Mouse (Mus musculus): ENCODE data around the gene Baz2b.

Baz2b gene

DNA sequence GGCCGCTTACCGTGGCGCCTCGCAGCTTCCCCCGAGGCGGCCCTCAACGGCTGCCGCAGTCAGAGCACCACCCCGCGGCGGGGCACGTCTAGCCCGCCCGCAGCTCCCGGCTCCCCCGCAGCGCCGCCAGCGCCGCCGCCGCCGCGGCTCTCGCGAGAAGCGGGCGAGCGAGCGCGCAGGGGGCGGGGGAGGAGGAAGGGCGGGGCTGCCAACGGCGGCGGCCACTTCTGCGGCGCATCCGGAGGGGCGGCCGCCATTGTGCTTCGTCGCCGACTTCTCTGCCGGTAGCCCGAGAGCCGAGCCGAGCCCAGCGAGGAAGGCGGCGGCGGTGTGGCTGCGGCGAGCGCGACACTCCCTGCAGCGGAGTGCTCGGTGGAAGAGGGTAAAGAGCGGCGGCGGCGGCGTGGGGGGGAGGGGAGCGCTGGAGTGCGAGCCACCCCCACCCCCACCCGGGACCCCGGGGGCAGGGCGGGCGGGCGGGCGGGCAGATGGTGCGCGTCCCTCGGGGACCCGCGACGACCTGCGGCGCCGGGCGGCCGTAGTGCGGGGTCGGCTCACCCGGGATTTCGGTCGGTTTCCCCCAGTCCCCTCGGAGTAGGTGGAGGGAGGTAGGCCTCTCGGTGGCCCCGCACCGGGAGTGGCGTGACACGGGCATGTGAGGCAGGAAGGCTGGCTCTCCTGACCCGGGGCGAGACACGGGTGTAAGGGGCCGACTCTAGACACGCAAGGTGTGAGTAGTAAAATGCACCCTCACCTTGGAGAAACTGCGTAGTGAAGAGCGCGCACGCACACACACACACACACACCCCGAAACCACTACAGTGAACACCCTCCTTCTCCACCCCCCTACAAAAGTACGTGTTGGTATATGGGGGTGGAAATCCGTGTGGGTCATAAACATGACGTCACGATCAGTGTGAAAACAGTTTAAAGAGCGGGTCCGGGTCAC lies at the start of gene Baz2b, which contains the start of gene March7:
TSS of gene Baz2b (minus strand) at position 137 of the 949 bp plus-strand sequence.
TSS of gene March7 (plus strand) at position 185 of the 949 bp plus-strand sequence.
- DNase-seq: peak; percentile 84 to 89

DNA sequence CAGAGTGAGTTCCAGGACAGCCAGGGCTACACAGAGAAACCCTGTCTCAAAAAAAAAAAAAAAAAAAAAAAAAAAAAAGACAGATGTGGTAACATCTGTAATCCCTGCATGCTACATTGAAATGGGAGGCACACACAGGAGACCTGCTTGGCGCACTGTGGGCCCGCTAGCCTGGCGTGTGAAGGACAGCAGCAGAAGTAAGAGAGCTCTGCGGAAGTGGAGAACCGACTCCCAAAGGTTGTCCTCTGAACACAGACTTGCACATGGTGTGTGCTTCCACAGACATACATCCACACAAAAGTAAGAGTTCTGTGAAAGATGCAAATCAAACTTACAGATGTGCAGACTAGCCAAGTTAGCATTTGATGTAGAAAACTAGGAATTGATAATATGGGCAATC lies 49.5 kb upstream of the Baz2b start:
- DNase-seq: no peak

DNA sequence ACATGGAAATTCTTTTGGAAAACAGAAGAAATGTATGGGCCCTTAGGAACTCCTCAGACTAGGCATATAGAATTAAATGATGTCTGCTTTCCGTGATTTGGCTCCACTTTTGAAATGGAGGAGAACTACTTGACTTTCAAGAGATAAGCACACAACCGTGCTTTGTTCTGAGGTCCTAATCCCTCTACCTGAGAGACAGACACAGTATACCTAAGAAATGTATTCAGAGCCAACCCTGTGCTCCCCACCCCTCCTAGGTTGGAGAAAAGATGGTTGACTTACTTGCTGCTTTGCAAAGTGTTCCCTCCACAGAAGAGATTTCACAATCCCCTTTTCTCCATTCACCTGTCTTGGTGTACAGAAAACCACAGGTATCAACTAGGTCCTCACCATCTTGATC lies 47.1 kb upstream of the Baz2b start:
- no peak for DNase-seq

DNA sequence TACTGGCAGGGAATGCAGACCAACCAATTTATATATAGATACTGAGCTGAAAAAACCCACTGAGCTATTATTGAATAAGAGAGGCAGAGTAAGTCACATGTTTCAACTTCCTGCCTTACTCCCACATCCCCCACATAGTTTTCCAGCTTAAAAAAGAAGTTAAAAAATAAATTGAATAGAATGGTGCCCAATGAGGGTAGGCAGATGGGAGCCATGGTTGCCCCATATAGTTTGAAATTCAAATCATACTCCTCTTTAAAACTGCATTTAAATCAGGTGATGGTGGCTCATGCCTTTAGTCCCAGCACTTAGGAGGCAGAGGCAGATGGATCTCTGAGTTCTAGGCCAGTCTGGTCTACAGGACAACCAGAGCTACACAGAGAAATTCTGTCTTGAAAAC lies 43.9 kb upstream of the Baz2b start:
- no peak for DNase-seq

DNA sequence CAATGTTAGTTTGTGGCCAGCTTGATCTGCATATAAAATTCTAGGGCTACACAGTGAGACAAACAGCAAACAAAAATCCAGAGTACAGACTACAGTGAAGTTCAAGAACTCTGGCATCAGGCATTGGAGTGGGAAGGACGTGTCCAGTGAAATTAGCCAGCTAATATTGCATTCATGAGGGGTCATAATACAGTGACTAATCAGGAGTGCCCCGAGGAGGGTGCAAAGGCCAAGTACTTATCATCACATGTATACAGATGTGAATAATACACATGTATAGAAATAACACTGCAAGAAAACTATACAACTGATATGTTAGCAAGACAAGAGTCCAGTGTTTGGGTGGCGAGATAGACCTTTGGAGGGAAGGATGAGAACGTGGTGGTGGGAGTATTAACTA lies 43.1 kb upstream of the Baz2b start:
- DNase-seq: no peak

DNA sequence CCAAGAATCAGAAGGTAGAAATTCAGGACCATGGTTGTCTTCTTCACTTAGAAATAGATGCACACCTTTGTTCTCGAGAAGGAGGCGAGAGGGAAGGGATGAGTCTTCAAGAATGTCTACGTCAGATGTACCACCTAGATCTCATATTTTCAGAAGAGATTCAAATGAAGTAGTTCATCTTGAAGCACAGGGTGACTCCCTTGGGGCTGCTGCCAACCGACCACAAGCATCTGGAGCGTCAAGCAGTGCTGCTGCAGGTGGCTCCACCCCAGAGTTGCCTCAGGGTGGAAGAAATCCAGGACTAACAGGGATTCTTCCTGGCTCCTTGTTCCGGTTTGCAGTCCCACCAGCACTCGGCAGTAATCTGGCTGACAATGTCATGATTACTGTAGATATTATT lies 24.9 kb upstream of the Baz2b start:
- no peak for DNase-seq

DNA sequence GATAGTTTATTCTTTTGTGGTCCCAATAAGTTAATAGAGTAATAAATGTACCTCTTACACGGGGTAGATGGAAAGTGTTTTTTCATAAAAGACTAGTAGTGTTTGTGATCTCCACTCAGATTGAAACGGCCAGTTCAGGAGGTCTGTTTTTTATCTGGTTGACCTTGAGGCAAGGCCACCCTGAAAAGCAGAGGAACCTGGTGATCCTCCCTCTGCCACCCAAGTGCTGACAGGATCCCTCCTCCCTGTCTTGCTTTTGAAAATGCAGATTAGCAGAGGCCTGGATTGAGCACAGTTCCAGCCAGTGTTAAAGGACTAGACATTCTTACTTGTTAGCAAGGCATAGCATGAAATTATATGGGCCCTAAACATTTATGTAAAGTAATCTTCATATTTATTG lies 23.5 kb upstream of the Baz2b start:
- DNase-seq: no peak

DNA sequence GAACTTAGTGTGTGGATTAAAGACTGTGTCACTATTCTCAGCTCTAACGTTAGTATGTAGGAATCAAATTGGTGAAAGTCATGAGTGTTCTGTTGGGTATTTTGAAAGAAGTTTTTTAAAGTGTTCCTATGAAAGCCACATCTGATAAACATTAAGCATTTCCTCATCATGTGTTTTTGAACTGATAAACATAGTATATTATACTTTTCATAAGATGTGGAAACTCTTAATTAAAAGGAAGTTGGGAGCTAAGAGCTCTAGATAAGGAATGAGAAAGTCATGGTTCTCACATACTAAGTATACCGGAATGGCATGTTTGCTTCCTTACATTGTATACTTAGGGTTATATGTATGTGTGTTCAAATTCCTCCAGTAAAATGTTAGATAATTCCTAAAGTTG lies 20.7 kb upstream of the Baz2b start:
- no peak for DNase-seq

DNA sequence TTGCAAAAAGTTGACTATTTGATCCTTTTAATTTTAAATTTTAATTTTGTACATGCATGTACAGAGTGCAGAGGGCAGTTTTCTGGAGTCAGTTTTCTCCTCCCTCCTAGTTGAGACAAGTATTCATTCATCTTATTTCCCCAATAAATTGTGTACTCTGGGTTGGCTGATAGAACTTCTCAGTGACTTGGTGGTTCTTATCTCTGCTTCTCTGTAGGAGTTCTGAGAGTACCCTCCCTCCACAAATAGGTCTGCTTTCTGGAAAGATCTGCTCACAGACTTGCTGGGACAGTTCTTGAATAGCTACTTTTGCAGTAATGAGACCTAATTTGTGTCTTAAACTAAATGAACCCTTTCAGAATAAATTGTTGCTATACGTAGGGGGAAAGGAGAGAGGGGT lies 18.8 kb upstream of the Baz2b start:
- no peak for DNase-seq

DNA sequence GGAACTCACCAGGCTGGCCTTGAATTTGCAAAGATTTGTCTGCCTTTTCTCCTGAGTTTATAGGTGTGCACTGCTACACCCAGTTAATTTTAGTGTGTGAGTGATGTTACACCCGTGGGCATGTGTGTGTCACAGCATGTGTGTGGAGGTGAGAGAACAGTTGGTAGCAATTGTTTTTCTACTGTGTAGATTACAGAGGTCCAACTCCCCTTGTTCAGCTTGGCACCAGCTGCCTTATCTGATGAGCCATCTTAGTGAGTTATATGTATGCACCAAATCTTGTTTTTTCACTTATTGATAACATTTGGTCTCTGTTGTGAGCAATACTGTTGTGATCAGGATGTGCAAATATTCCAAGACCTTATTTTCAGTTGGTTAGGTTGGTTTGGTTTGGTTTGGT lies 13.8 kb upstream of the Baz2b start:
- DNase-seq: no peak

DNA sequence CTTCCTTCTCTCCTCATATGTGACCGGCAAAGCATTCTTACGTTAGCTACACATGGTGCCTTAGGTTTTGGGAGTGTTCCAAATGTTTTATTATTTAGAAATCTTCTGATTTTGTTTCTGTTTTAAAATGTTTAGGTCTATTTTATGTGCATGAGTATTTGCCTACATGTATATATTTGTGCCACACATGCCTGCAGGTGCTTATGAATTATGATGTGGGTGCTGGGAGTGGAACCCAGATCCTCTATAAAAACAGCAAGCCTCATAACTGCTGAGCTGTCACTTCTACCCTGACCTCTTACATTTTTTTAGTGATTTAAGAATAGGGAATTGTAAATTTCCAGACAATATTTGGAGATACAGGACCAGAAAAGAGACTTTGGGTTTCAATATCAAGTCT lies 12.3 kb upstream of the Baz2b start:
- DNase-seq: no peak

DNA sequence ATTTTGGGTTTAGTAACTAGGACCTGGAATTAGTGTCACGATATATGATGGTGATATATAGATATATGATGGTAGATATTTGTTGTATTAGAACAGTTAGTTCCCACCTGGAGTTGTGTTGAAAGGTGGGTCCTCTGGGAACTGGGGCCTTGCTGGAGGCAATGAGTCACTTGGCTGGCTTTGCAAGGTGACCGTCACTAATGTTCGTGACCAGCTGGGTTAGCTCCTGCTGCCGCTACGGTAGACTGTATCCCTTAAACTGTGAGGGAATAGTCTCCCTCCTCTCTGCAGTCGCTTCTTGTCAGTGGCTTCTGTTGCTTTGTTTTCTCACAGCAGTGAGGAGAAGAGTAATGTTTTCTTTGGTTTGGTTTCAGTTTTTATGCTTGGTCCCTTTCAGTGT lies 11.6 kb upstream of the Baz2b start:
- no peak for DNase-seq

DNA sequence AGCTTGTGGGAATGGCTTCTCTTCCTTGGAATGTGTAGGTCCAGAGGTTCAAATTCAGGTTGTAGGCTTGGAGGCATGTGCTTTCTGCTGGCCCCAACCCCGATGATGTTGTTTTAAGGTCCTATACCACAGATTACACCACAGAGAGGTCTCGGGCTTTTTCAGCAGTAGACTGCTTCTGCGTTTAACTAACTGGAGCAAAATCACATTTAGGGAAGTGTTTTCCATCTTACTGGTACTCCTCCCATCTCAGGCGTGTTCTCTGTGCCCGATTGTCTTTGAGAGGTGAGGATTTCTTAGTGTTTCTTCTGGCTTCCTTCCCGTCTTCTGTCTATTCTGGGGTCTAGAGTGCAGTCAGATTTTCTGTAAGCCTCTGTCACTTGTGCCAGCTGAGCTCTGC lies 8.0 kb upstream of the Baz2b start:
- no peak for DNase-seq

DNA sequence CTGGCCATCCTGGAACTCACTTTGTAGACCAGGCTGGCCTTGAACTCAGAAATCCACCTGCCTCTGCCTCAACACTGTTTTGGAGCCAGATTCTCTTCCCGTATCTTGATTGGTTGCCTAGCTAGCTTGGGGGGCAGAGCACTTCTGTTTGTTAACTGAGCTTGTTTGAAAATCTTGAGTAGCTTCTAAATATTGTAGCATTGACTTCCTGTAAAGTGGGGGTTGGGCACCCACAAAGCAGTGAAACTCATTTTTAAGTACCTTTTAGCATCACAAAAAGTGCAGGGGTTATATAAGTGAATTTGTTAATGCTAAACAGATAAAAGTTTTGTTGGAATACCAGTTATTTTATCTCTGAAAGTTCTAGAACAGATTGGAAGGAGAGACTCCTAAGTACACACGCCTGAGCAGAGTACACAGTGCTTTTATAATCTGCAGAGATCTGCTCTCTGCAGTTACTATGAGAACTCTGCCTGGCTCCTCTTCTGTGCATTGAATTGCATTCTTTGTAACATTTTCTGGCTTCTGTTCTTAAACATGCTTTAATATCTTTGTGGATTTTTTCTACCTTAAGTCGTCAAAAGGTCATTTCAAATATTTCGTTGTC lies 7.0 kb upstream of the Baz2b start:
- DNase-seq: no peak

DNA sequence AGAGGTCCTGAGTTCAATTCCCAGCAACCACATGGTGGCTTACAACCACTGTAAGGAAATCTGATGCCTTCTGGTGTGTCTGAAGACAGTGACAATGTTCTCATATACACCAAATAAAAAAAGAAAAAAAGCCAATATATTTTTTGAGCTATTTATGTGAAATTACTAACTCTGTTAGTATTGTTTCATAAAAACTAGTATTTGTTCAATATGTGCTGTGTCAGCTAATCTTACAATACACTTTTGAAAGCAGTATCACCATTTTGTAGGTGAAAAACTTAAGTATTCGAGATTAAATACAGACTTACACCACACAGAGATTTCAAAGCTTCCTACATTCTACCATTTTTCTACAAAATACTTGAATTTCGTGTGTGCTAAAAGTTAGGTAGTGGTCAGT lies 5.0 kb upstream of the Baz2b start:
- DNase-seq: no peak

DNA sequence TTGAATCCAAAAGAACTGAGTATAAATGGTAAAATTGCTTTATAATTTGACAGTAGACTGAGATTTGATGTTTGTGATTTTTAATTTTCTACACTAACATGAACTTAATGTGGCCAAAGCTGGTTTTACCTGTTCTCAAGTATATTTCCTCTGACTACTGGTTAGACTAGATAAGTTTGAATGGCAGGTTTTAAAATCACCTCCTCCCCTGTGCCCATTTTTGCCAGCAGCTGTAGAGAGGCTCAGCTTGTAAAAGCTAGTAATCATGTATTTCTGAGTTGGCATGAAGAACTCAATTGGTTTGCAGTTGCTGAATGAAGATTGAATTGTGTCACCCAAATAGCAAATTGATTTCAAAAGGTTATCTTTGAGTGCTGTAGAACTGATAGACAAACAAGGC lies 2.8 kb upstream of the Baz2b start:
- no peak for DNase-seq

DNA sequence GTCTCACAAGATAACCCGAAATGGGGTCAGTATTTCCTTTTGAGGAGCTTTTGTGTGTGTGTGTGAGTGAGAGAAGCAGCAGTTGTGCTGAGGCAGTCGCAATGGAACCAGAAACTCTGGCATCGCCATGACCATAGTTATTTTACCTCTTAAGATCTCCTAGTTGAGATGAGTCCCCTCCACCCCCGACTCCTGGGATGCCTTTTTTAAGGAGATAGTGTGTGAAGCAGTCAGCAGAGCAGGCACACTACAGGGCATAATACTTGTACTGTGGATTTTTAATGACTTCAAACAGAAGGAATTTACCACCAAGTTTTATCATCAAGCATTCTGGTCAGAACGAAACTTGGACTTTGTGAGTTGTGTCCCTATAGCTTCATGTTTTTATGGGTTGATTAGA lies 1.2 kb upstream of the Baz2b start:
- no peak for DNase-seq

DNA sequence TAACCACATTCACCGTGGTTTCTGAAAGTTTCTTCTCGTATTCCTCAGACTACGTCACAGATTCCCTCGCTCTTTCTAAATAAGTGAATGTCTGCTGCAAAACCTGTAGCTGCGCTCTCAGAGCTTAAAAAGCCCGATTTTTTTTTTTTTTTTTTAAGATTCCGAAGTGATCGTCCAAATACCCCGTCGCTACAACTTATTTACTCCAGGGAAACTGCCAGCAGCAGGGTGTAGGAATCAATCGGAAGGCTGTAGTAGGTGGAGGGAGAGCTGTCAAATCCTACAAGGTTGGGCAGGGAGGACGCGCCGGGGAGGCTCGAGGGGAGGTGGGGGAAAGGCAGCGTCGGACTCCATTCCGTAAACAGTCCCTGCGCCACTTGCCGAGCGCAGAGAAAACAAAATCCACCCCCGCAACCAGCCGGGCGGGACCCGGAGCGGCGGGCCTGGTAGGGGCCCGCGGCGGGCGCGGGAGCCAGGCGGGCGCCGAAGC lies 472 bp downstream of the Baz2b start:
- peak in 1 of 2 experiments; percentile 53 for DNase-seq

DNA sequence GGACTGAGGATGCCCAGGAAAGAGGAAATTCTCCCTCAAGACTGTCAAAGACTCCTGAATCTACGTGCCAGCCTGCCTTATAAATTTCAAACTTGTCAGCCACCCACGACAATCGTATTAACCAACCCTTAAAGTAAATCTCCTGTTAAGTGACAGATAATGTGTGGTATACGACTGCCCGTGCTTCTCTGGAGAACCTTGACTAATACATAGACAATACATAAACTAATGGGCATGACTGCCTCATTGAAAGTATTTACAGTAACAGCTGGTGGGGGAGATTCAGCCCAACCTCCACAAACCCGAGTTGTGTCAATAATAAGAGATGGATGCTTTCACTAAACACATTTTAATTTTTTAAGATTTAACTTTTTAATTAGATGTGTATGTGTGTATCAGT lies 3.8 kb downstream of the Baz2b start:
- no peak for DNase-seq

DNA sequence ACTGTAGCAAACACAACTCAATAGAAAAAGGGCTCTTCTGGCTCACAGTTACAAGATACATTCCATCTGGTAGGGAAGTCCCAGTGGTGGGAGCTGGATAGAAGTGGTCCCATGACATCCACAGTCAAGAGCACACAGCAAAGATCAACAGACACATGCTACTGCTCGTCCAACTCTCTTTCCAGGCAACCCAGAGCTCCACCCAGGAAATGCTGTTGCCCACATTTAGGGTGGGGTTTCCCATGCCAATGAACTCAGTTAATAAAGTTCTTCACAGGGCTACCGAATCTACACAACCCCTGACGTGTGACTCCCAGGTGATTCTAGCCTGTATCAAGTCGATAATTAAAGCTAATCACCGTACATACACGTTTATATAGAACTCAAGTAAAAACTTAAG lies 5.5 kb downstream of the Baz2b start:
- DNase-seq: no peak

DNA sequence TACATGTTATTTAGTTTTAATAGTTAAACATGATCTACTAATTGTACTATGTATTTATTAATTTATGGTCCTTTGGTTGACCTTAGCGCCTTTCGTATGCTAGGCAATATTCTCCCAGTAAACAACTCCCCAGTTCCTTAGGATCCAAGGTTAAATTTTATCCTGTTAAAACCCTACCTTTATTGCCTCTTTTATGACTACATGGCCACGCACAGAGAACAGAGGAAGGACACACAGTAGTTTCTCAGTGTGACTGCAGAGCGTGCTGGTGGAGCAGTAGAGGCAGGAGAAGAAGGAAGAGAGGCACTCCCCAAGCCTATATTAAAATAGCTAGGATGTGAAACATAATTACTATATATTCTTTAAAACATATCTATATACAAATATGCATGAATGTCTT lies 5.9 kb downstream of the Baz2b start:
- DNase-seq: no peak

DNA sequence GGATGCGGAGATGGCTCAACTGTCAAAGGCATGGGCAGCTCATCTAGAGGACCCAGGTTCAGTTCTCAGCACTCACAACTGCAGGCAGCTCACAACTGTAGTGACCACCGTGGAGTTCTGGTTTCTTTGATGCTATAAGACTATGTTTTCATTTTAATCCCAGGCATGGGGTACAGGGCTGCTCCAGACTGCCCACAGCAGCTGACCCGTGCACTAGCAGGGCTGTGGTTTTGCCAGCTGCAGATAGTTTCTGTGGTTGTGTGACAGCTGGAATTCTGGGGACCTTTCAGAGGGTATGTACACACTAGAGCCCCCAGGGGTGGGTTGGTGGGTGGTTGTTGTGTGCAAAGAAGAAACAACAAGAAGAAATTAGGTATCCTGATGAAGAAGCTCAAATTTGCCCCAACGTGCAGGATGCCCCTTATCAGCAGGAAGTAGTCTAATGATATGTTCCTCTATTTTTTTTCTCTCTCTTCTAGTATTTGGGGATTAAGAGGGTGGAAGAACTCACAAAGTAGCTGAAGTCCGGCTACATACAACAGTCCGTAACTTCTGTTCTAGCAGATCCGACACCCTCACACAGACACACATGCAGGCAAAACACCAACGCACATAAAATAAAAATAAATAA lies 6.6 kb downstream of the Baz2b start:
- no peak for DNase-seq

DNA sequence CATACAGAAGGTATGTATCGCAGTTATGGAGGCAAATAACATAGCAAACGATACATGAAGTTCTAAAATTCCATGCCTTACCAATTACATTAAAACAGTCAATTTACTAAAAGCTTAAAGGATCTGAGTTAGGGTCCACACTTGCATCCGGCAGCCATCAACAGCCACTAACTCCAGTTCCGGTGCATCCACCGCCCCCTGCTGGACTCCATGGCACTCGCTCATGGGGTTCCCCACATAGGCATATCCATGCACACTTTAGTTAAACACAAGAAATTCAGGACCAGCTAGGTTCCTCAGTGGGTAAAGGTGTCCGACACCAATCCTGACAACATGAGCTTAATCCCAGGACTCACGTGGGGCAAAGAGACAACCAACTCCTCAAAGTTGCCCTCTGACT lies 9.0 kb downstream of the Baz2b start:
- peak; percentile 35 to 68 for DNase-seq

DNA sequence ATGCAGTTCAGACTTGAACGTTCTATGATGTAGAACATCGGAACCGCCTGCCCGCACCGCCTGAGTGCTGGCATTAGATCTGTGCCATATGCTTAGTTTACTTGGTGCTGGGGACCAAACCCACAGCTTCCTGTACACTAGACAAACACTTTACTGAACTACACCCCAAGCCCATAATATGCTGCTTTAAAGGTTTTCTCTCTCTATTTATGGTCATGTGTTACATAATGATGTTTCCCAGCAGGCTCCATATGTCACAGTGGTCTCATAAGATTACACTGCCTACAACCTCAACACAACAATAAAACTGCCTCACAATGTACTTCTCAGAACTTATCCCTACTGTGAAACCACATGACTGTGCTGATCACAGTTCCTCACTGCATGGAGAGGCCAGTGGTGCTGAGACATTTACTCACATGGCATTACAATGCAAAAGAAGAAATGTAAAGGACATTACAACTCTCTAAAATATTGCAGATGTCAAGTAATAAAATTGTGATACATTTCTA lies 9.5 kb downstream of the Baz2b start:
- no peak for DNase-seq

All from spleen, adult 18-20 months (tissue).